ENCODE assay signal across 16 mouse cellular contexts in the genomic region with DNA sequence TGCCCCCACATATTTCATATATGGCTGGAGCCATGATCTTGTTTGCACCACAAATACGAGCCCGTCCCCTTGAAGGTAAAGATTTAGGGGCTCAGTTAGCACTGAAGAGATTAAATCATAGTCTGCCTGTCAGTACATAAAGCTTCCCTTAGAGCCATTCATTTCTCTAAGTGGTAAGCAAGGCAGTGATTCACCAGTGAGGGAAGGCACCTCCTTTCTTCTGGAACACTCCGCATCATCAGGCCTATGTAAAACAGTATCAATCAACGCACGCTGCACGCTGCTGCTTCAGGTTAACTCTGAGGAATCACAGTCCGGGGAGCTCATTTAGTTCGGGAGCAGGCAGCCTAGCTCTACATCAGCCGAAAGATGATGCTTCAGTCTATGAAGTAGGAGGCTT.
"Had no signal": no experiment of that assay in that cellular context is flagged by ENCODE, and none has a peak within 500 bp of the region (broad histone marks: within the 10 kb centered on the region; RNA-seq: fewer than 3 reads in every experiment).

No protein-coding gene starts in this region.

- H3K4me1 ChIP-seq: neural tube, embryonic 13.5 days; neural tube, embryonic 15.5 days; stomach, embryonic 15.5 days had no signal

- H3K27ac ChIP-seq: neural tube, embryonic 13.5 days; neural tube, embryonic 15.5 days; stomach, embryonic 15.5 days; stomach, postnatal 0 days had no signal

- H3K9me3 ChIP-seq: stomach, embryonic 15.5 days had no signal

- DNase-seq: retina, postnatal 1 day; right cerebral cortex, adult 18-20 months; right cerebral cortex, postnatal 14 days; right cerebral cortex, postnatal 25 days; right cerebral cortex, postnatal 4 days; spleen, adult 18-20 months; thymus, adult 18-20 months; thymus, adult 2 months; thymus, postnatal 14 days; thymus, postnatal 25 days; thymus, postnatal 36 days; thymus, postnatal 4 days had no signal

- H3K36me3 ChIP-seq: neural tube, embryonic 13.5 days; neural tube, embryonic 15.5 days; stomach, embryonic 15.5 days had no signal

- H3K4me3 ChIP-seq: neural tube, embryonic 13.5 days; neural tube, embryonic 15.5 days; stomach, embryonic 15.5 days had no signal

- H3K9ac ChIP-seq: neural tube, embryonic 13.5 days; neural tube, embryonic 15.5 days; stomach, embryonic 15.5 days had no signal

- H3K4me2 ChIP-seq: neural tube, embryonic 13.5 days; neural tube, embryonic 15.5 days; stomach, embryonic 15.5 days had no signal

- H3K27me3 ChIP-seq: neural tube, embryonic 13.5 days; neural tube, embryonic 15.5 days; stomach, embryonic 15.5 days had no signal
